Mouse (Mus musculus): ENCODE measurements at regions not wholly inside any gene's neighbourhood (a gene's known extent, or its start where the extent isn't known, plus 50 kb on each side); places are given as distances from the start of the nearest gene placed in this dataset.

DNA sequence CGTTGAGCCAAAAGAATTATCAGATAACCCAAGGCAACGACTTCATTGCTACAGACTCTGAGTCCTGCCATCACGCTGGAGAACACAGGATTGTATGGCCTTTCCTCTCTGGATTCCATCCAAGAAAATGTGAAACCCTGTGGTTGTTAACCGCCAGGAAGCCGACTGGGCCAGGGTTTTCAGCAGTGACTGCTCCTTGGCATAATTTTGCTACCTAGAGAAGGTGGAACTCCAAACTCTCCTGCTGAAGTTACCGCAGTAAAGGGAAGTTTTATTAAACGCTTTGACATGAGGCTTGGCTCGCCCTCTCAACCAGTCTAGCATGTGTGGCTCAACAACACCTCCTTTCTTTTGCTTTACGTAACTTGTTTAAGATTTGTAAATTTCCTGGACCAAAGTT lies 116.9 kb downstream of the Wif1 start:
- DNase-seq (ENCODE audit: inconsistent ontology term), result no peak

DNA sequence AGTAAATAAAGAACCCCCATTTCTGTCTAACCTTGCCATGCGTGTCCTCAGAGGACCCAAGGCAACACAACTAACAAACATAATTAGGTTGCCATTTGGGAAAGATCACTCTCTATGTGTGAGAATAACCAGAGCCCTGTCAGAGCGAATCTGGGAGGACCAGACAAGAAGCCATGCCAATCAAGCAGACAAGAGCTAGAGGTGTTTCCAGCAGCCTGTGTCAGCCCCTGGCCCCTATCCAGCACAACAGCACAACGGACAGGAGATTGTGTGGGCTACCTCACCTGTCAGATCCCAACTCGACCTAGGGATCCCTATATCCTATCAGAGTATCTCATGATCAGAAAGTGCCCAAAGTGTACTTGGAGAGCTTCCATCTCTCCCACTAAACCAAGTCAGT lies 119.9 kb downstream of the Wif1 start:
- no peak for DNase-seq (ENCODE audit: inconsistent ontology term)

DNA sequence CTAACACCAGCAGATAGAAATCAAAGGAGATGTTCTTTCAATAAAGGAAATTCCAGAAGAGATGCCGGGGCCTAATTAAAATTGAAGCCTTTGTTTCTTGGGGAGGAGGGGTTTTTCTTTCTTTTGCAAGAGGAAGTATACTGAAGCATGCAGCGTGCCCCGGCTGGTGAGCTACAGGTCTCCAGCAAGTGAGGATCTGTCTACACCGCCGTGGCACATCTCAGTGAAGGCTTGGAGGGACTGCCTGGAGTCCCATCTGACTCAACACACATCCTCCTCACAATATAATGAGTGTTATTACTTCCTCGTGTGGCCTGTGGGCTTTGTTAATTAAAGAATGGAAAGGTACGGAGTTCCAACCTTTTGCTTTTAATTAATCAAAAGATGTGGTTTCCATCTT lies 126.7 kb downstream of the Wif1 start:
- DNase-seq (ENCODE audit: inconsistent ontology term), result peak; percentile 31

DNA sequence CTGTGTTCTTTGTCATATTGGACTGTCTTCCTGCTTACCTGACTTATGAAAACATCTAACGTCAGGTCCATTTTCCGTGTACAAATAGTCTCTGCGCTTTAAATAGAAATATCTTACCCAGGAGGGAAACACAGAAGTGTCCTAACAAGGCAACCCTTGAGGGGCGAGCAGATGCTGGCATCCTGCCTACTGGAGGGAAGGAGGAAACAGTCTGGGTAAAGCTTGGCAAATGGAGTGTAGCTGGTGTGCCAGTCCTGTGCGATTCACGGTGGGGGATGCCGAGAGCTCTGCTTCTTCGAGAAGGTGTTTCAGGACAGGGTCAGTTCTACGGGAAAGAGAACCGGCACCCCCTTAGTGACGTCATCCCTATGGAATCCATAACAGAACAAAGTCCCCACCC lies 127.4 kb downstream of the Wif1 start:
- DNase-seq (ENCODE audit: inconsistent ontology term), result no peak

DNA sequence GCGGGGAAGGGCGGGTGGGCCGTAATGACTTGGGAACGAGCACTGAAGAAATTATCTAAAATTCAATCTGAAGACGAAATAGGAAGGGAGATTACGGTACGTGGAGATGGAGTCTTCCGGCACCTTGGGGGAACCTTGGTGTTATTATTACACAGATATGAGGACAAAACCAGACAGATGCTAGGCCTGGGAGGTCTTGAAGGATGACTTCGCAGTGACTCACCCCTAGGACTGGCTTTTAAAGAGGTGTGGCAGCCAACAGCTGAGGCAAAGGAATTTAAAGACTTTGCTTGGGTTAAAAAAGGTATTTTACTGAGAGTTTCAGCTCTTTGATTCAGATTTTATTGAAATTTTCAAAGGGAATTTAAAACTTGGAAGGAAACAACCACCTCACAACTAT lies 140.3 kb downstream of the Wif1 start:
- no peak for DNase-seq (ENCODE audit: inconsistent ontology term)

DNA sequence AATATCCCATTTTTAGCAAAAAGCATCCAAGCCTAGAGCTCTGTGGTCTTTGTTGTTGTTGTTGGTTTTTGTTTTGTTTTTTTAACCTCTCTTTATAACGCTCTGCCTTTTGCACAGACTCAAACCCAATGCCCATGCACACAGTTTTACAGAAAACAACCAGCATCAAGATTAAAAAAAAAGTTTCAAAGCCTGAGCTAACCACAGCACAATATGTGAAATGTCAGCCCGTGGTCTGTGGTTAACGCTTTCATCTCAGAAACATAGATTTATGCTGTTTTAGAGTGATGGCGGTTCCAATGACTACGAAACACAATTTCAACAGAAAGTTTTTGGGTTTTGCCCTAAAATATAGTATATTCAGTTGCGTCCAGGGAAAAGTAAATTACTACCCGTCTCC lies 155.4 kb downstream of the Wif1 start:
- DNase-seq (ENCODE audit: inconsistent ontology term), result no peak

DNA sequence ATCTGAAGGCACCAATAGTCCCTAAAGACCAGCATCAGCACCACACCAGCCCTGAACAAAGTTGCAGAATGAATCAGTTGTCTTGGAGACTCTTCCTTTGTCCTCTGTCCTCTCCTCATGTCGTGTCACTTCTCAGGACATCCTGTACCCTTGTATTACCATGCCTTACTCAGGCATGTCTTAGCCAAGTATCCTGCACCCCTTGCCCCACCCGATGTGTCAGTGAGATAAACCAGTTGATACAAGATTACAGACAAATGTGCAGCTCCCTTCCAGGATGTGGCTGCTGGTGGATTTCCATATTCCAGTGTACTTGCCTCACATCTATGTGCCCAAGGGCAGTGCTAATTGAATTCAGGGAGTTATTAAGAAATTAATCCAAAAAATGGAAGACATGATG lies 151.8 kb downstream of the Tbc1d30 start:
- DNase-seq (ENCODE audit: inconsistent ontology term), result no peak

DNA sequence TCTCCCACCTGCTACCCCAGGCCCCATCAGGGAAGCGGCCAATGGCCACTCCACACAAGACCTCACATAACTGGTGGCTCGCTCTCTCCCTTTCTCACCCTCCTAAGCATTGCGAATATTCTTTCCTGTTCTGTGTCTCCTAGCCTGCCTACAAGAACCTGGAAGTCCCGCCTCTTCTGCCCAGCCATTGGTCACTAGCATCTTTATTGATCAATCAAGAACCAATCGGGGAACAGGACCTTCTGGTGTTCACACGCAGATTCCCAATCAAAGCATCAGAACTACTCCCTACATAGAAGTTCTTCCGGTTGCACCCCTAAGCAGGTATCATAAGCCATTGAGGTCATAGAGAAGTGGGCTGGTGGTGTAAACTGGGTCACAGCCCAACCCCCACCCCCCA lies 148.5 kb downstream of the Tbc1d30 start:
- DNase-seq (ENCODE audit: inconsistent ontology term), result no peak

DNA sequence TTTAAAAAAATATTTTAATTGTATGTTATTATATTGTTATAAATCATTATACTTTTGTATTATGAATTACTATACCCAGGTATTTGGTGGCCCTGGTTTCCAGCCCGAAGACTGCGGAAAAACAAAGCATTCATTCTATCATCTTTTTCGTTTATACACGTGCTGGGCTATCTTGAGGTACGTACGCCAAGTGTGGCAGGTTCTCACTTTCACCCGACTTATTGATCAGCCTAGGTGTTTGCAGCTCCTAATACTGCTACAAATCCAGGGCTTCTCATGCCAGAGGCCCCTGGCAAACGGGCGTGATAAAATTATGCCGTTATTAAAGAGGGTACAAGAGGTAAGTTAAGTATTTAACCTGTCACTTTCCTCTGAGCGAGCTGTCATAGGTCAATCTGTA lies 145.5 kb downstream of the Tbc1d30 start:
- DNase-seq (ENCODE audit: inconsistent ontology term), result no peak

DNA sequence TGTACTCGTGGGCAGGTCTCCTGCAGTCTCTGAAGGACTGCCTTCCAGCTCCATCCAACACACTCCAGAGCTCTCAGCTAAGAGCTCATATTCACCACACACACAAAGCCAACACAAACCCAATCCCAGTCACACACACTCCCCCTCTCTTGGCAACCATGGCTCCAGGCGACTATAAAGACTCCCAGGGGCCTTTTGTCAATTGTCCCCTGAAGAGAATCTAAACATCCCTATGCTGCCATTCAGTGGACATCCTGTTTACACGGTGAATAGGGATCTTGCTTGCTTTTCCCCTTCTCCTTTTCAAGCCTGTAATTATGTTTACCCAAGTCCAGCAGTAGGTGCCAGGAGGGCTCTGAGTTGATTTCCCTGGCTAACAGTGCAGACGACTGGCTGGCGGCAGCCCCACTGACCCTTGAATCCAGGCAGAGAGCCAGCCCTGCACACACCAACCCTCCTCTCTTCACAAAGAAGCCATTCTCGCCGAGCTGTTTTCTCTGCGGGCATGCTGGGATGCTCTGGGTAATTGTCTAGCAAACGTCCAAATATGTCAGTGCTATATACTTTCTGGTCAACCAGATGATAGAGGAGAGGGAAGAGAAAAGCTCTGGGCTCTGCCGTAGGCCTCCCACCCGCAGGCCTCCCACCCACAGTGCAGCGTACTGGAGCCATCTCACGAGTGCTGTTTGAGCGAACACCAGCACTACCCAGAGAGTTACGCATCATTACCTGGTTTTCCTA lies 144.9 kb downstream of the Tbc1d30 start:
- peak; percentile 96 for DNase-seq (ENCODE audit: inconsistent ontology term)

DNA sequence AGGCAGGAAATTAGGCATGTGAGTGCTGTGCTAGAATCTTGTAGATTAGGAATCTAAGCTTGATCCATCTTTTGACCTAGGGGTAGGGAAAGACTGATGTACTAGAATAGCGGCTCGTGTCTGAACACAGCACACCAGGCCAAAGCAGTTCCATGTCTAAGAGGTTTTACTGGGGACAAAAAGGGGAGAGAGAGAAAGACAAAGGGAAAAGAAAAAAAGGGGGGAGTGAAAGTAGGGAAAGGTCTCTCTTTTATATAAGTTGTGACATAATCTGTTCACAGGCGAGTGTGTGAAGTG lies 144.4 kb downstream of the Tbc1d30 start:
- no peak for DNase-seq (ENCODE audit: inconsistent ontology term)

Data from Muller cell, postnatal 12 days (primary cell).